Mouse (Mus musculus) heart, embryonic 16.5 days (tissue): ENCODE results near the gene Ugt1a6a. TPM values are rescaled to one million over a fixed set of nuclear protein-coding genes. Genes with fewer than 3 reads are reported as not detected.
"Not testable (repeated sequence)": the region's sequence is repeated elsewhere in the genome, so short reads cannot be mapped to it uniquely, and the experiment has no call there.

Experiments used
- ATAC-seq: fragments of 200-750 bp; cut with Nextera tagmentation; replicated peaks from 2 replicates; pipeline ENCODE4 v1.8.0; 2017; ENCODE audit warnings: moderate number of reproducible peaks; ENCODE audit not compliant: insufficient read depth, low FRiP score; ENCODE audit errors: extremely low read depth
- H3K27ac ChIP-seq: fragments of 300-500 bp; sonication (generic); 2 replicates; pipeline ENCODE4 v1.5.1; 2014; ENCODE audit warnings: mild to moderate bottlenecking, low read length, control low read depth, moderate library complexity
- H3K27me3 ChIP-seq: fragments of 300-500 bp; sonication (generic); 2 replicates; pipeline ENCODE4 v1.6.1; 2014; ENCODE audit warnings: low read length, mixed read lengths; ENCODE audit not compliant: control insufficient read depth, insufficient read depth
- H3K36me3 ChIP-seq: fragments of 300-500 bp; sonication (generic); 2 replicates; pipeline ENCODE4 v1.6.1; 2014; ENCODE audit not compliant: control insufficient read depth, insufficient read depth
- H3K4me1 ChIP-seq: fragments of 300-500 bp; sonication (generic); 2 replicates; pipeline ENCODE4 v1.6.1; 2014; ENCODE audit warnings: low read length, mixed read lengths; ENCODE audit not compliant: control insufficient read depth, insufficient read depth
- H3K4me2 ChIP-seq: fragments of 300-500 bp; sonication (generic); 2 replicates; pipeline ENCODE4 v1.6.1; 2014; ENCODE audit warnings: low read depth, mild to moderate bottlenecking, control low read depth, low read length
- H3K4me3 ChIP-seq: fragments of 300-500 bp; sonication (generic); 2 replicates; pipeline ENCODE4 v1.5.1; 2014; ENCODE audit warnings: mild to moderate bottlenecking, control low read depth, low read length
- H3K9ac ChIP-seq: fragments of 300-500 bp; sonication (generic); 2 replicates; pipeline ENCODE4 v1.6.1; 2014; ENCODE audit warnings: low read length, control low read depth
- H3K9me3 ChIP-seq: fragments of 300-500 bp; sonication (generic); replicated peaks from 2 replicates; pipeline ENCODE4 v1.6.1; 2016; ENCODE audit warnings: low read length; ENCODE audit not compliant: control insufficient read depth
- WGBS: fragments of 180-500 bp; shearing (Covaris S2); extraction: QIAGEN DNeasy Blood & Tissue Kit; methylation state at CpG from one replicate; pipeline ENCODE4 v1.1.7; 2014; 5-methylcytosine and 5-hydroxymethylcytosine counted together
- polyA plus RNA-seq: library from polyadenylated mRNA; unstranded; fragments of >200 nt; fragmentation: Nextera tagmentation; extraction: Ambion mirVana; gene quantifications from 2 replicates; pipeline ENCODE4 v1.2.1, GENCODE M21; 2015

The Ugt1a6a gene
- polyA plus RNA-seq, 1 experiment from 2014 or later: 0.83 TPM

GRCm38 (mm10) chr1:88145278-88145677 is 10.7 kb downstream of the Ugt1a6a start:
- not testable (repeated sequence) for H3K4me2 ChIP-seq, H3K27ac ChIP-seq, H3K4me3 ChIP-seq, H3K4me1 ChIP-seq, H3K9me3 ChIP-seq, ATAC-seq, H3K27me3 ChIP-seq, H3K36me3 ChIP-seq, H3K9ac ChIP-seq
- WGBS: 54% methylated on average over 2 of the region's 2 CpGs

GRCm38 (mm10) chr1:88150133-88150532 is 15.5 kb downstream of the Ugt1a6a start:
- H3K4me3 ChIP-seq, H3K4me2 ChIP-seq, H3K9me3 ChIP-seq, H3K27ac ChIP-seq, H3K27me3 ChIP-seq, H3K36me3 ChIP-seq, H3K9ac ChIP-seq, H3K4me1 ChIP-seq, ATAC-seq: not testable (repeated sequence)
- WGBS: 57% methylated on average over 2 of the region's 2 CpGs

- Histone ChIP-seq H3K4me3 (no peak overlapping the region), H3K4me1 (no peaks in the 10 kb centered on the region), H3K4me2 (no peak overlapping the region), H3K9me3 (no peaks in the 10 kb centered on the region), H3K27me3 (no peaks in the 10 kb centered on the region), H3K9ac (no peak overlapping the region), H3K27ac (no peak overlapping the region), H3K36me3 (no peaks in the 10 kb centered on the region)
- 74% methylated on average over 2 of the region's 2 CpGs for WGBS
- ATAC-seq: no peak
Observed at GRCm38 (mm10) chr1:88158430-88158829, 23.8 kb downstream of the Ugt1a6a start.

GRCm38 (mm10) chr1:88165711-88166110 is 31.1 kb downstream of the Ugt1a6a start, which contains the start of gene Ugt1a5:
Gene Ugt1a5, plus strand, starts transcription at chr1:88166012.
- no peaks in the 10 kb centered on the region for H3K4me1 ChIP-seq
- 70% methylated on average over 5 of the region's 5 CpGs for WGBS
- no peaks in the 10 kb centered on the region for H3K36me3 ChIP-seq
- no peak within 1 kb of the TSS for H3K9ac ChIP-seq
- H3K27ac ChIP-seq: no peak within 1 kb of the TSS
- no peak within 1 kb of the TSS for H3K4me3 ChIP-seq
- H3K4me2 ChIP-seq: no peak within 1 kb of the TSS
- H3K9me3 ChIP-seq: no peaks in the 10 kb centered on the region
- H3K27me3 ChIP-seq: no peaks in the 10 kb centered on the region
- ATAC-seq: no peak

- H3K36me3 ChIP-seq, H3K27ac ChIP-seq, H3K9ac ChIP-seq, H3K4me1 ChIP-seq, H3K4me2 ChIP-seq, H3K4me3 ChIP-seq, H3K9me3 ChIP-seq, ATAC-seq, H3K27me3 ChIP-seq: not testable (repeated sequence)
- WGBS: 82% methylated on average over 5 of the region's 7 CpGs
Observed at GRCm38 (mm10) chr1:88172190-88172589, 37.6 kb downstream of the Ugt1a6a start.

GRCm38 (mm10) chr1:88179657-88180056 is 45.0 kb downstream of the Ugt1a6a start:
- H3K9ac ChIP-seq: no peak overlapping the region
- H3K27ac ChIP-seq: no peak overlapping the region
- H3K36me3 ChIP-seq: no peaks in the 10 kb centered on the region
- no peak overlapping the region for H3K4me3 ChIP-seq
- ATAC-seq: no peak
- 78% methylated on average over 1 of the region's 1 CpGs for WGBS
- H3K9me3 ChIP-seq: peaks cover 17% of the 10 kb centered on the region
- H3K4me1 ChIP-seq: no peaks in the 10 kb centered on the region
- H3K27me3 ChIP-seq: no peaks in the 10 kb centered on the region
- no peak overlapping the region for H3K4me2 ChIP-seq

GRCm38 (mm10) chr1:88186325-88186935 is 51.8 kb downstream of the Ugt1a6a start:
- Histone ChIP-seq H3K9me3 (no peaks in the 10 kb centered on the region), H3K4me1 (no peaks in the 10 kb centered on the region), H3K4me3 (no peak overlapping the region), H3K27me3 (no peaks in the 10 kb centered on the region), H3K27ac (no peak overlapping the region), H3K4me2 (no peak overlapping the region), H3K9ac (no peak overlapping the region), H3K36me3 (no peaks in the 10 kb centered on the region)
- ATAC-seq: no peak
- WGBS: 81% methylated on average over 5 of the region's 5 CpGs

GRCm38 (mm10) chr1:88192136-88192535 is 57.5 kb downstream of the Ugt1a6a start:
- Histone ChIP-seq H3K36me3 (no peaks in the 10 kb centered on the region), H3K9ac (no peak overlapping the region), H3K4me1 (no peaks in the 10 kb centered on the region), H3K27ac (no peak overlapping the region), H3K9me3 (no peaks in the 10 kb centered on the region), H3K4me2 (no peak overlapping the region), H3K27me3 (no peaks in the 10 kb centered on the region), H3K4me3 (no peak overlapping the region)
- WGBS: 77% methylated on average over 3 of the region's 3 CpGs
- no peak for ATAC-seq

- no peak for ATAC-seq
- Histone ChIP-seq H3K9ac (no peak overlapping the region), H3K4me2 (no peak overlapping the region), H3K36me3 (no peaks in the 10 kb centered on the region), H3K27ac (no peak overlapping the region), H3K4me3 (no peak overlapping the region), H3K27me3 (no peaks in the 10 kb centered on the region), H3K9me3 (no peaks in the 10 kb centered on the region), H3K4me1 (no peaks in the 10 kb centered on the region)
- WGBS: 81% methylated on average over 1 of the region's 1 CpGs
Observed at GRCm38 (mm10) chr1:88195687-88196086, 61.1 kb downstream of the Ugt1a6a start.
